Mouse (Mus musculus) layer of hippocampus, postnatal 25 days (tissue): ENCODE results near the gene Lactbl1. TPM values are rescaled to one million over a fixed set of nuclear protein-coding genes. Genes with fewer than 3 reads are reported as not detected.

Experiments used
- DNase-seq, 2 experiments: peaks; one replicate each; pipeline ENCODE4 v3.0.0; 2022; ENCODE audit warnings: mixed read lengths in 2 of 2, low spot score in 1 of 2; ENCODE audit errors: extremely low spot score in 1 of 2
- microRNA-seq, 2 experiments: library from miRNA; unstranded; fragments of <30 nt; microRNA quantifications; one replicate each; pipeline ENCODE4 v1.2.0; 2021
- total RNA-seq, 2 experiments: library from RNA; stranded (reverse); gene quantifications; 2 replicates each; pipeline ENCODE4 v1.2.3; 2021

The Lactbl1 gene
- total RNA-seq, 2 experiments from 2014 or later, result 0.07 to 0.16 TPM

GRCm38 (mm10) chr4:136675439-136675838, 53.0 kb downstream of the Lactbl1 start:
- DNase-seq, result no peak

DNA sequence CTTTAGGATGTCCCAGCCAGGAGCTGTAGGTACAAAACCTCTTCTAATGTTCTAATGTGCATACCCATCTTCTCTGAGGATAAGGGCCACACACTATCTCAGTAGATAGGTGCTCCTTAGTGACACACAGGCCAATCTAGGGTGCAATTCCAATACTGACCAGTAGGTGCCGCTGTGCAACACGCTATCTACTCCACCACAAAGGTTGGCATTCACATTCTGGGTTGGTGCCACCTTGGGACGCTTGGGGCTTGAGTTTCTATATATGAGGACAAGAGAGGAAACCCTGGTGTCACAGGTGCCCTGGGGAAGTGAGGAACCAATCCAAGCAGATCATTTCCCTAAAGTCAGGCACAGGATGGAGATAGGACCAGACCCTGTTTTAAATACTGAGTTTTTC, 56.1 kb downstream of the Lactbl1 start:
- DNase-seq, result peak; percentile 91 to 98

DNA sequence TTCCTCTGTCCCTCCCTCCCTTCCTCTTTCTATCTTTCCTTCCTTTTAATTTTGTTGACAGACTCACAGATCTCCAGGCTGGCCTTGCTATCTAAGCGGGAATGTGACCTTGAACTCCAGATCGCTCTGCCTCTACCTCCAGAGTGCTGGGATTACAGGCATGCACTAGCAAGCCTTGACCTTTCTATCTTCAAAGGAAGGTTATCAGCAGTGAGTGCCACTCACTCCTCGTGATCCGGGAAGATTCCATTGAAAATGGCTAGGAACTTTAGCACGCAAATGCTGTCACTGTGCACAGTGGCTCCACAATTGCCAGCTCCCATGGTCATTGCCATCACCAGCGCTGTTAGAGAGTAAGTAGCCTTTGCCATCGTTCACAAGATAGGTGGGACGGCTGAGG, 56.8 kb downstream of the Lactbl1 start:
- no peak for DNase-seq

DNA sequence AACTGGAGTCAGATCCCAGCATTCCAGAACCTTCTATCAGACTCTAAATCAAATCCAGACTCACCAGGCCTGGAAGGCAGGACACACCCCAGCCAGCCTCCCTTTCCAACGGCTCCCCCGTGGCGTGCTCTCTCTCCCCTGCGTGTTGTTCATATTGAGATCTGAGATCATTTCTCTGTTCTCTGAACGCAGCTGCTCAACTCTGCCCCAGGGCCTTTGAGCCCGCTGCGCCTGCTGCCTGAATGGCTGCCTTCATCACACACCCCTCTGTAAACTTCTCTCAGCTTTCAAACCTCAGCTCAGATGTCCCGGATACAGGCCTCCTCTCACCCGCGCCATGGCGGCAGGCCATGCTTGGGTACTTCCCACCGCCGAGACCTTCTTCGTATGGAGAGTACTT, 58.2 kb downstream of the Lactbl1 start:
- DNase-seq, result no peak

- no peak for DNase-seq
Observed at GRCm38 (mm10) chr4:136684485-136684884, 62.1 kb downstream of the Lactbl1 start.

- DNase-seq, result no peak
Observed at GRCm38 (mm10) chr4:136685431-136685869, 63.0 kb downstream of the Lactbl1 start.

DNA sequence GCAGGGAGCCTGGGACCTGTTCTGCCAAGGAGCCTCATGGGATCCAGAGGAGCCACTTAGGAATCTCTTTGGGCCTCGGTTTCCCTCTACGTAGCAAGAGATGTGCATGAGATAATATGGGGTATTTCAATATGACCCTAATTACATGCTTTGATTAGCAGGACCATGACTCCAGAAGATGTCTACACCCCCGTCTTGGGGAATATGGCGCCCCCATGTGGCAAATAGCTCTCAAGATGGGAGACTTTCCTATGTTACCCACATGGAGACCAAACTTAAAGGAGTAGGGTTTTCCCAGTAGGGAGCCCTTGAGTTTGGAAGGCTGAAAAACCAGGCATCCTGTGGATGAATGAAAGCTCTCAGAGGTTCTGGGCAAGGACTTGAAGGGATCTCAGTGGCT, 65.7 kb downstream of the Lactbl1 start:
- DNase-seq, result no peak

Small RNA genes lying within 50 kb of the gene (microRNA-seq; reads per million reads assigned to microRNA genes)
- 0 reads per million in 2 experiments for gene Gm22180

Other genes with a start within 250 kb of the Lactbl1 start
- gene Htr1d, start 199.1 kb upstream of the Lactbl1 start, total RNA-seq, result under 1 TPM; 0.57 to 0.75 TPM
- gene 6030445D17Rik, start 160.4 kb upstream of the Lactbl1 start, total RNA-seq, result under 1 TPM; 0.21 to 0.54 TPM
- gene Luzp1, start 152.9 kb upstream of the Lactbl1 start, total RNA-seq, result 10 to 100 TPM; 82.8 to 88.1 TPM
- gene Kdm1a, start 19.9 kb upstream of the Lactbl1 start, total RNA-seq, result 100 to 1,000 TPM in 1 of 2 experiments, 10 to 100 TPM in 1; 97.1 to 109 TPM
- not detected for gene Tex46, start 12.2 kb upstream of the Lactbl1 start, total RNA-seq
- 10 to 100 TPM; 24.0 to 29.2 TPM for gene Ephb2, start 213.4 kb downstream of the Lactbl1 start, total RNA-seq